Mouse (Mus musculus) urinary bladder, postnatal 4 days (tissue): ENCODE measurements around the gene Ift20.
"Not testable (repeated sequence)": the region's sequence is repeated elsewhere in the genome, so short reads cannot be mapped to it uniquely, and the experiment has no call there.

Source experiments
- DNase-seq, 2 experiments: peaks; one replicate each; pipeline ENCODE4 v3.0.0; 2021 to 2022; ENCODE audit warnings: low spot score in 2 of 2

Ift20 gene

GRCm38 (mm10) chr11:78566775-78567174 is 30.6 kb downstream of the Ift20 start:
- no peak for DNase-seq

GRCm38 (mm10) chr11:78567614-78568013 is 31.5 kb downstream of the Ift20 start:
- DNase-seq: no peak

- DNase-seq: no peak
Measured at GRCm38 (mm10) chr11:78568827-78569226, 32.7 kb downstream of the Ift20 start.

- no peak for DNase-seq
Measured at GRCm38 (mm10) chr11:78569806-78570205, 33.6 kb downstream of the Ift20 start.

GRCm38 (mm10) chr11:78571441-78571840 is 35.3 kb downstream of the Ift20 start:
- no peak for DNase-seq

GRCm38 (mm10) chr11:78571854-78572253 is 35.7 kb downstream of the Ift20 start:
- no peak for DNase-seq

- DNase-seq: not testable (repeated sequence)
Measured at GRCm38 (mm10) chr11:78574031-78574430, 37.9 kb downstream of the Ift20 start.

- no peak for DNase-seq
Measured at GRCm38 (mm10) chr11:78574536-78574935, 38.4 kb downstream of the Ift20 start.

- DNase-seq: no peak
Measured at GRCm38 (mm10) chr11:78574975-78575374, 38.8 kb downstream of the Ift20 start.

GRCm38 (mm10) chr11:78582848-78583247 is 46.7 kb downstream of the Ift20 start:
- no peak for DNase-seq

GRCm38 (mm10) chr11:78586099-78586498 is 49.9 kb downstream of the Ift20 start:
- no peak for DNase-seq

GRCm38 (mm10) chr11:78587677-78588076 is 51.5 kb downstream of the Ift20 start:
- not testable (repeated sequence) for DNase-seq
